Mouse (Mus musculus): ENCODE results near the gene Grm8.

Grm8 gene

DNA sequence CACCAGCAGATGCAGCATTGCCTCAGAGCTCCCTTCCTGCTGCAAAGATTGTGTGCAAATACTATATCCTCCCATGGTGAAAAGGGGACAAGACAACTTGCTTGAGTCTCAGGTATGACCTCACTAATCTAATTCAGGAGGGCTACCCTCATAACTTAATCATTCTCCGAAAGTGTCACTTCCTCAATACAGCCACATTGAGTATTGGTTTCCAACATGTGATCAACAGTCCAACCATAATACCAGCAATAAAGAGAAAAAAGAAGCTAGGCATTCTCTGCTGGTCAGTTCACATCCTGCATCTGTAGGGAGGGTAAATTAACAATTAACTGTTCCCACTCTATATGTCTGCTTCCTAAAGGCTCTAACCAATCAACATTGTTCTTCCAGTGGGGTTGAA is 94.2 kb downstream of the Grm8 start:
- no peak for DNase-seq

DNA sequence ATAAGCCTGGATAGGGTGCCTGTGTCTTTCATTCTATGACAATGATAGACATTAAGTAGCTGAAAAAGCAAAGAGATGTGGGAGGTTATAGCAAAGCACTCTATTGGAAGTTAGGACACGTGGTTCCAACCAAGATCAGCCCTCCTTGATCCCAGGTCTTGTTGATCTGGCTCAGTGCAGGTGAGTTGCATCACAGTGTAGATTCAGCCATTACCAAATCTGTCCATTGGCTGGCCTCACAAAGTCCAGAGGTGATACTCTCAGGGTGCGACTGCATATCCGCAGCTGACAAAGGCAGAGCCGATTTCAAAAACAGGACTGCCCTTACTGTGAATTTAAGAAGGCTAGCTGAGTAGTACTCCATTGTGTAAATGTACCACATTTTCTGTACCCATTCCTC is 103.0 kb downstream of the Grm8 start:
- no peak for DNase-seq

DNA sequence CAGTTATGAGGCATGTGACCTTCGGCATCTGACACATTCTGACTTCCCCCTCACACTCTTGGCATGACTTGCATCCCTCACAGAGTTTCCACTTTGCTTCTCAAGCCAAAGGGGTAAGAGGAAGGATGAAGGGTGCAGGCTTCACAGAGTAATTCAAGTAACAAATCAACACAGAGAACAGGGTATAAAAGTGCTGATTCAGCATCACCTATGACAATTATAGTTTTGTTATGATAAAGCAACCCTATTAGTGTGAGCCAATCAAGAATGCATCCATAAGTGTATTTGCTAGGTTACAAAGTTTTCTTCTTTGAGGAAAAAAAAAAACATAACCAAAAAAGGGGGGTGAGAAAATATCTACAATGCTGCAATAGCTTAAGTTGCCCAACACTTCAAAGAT is 117.3 kb downstream of the Grm8 start:
- no peak for DNase-seq

DNA sequence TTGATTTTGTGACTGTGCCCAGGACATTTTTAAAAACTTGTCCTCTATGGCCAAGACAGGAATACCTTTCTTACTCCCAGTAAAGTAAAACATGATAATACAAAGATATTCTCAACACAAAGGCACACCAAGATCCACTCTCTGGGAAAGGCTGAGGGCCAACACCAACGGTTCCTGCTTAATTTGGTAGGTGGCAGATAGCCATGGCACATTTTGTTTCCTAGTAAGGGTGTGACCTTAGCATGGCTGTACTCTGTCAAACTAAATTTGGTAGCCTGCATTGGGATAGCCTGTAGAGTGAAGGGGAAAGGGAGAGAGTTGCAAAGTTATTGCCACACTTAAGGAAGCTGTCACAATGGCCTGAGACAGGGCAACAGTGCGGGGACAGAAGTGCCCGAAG is 128.0 kb downstream of the Grm8 start:
- DNase-seq: no peak

DNA sequence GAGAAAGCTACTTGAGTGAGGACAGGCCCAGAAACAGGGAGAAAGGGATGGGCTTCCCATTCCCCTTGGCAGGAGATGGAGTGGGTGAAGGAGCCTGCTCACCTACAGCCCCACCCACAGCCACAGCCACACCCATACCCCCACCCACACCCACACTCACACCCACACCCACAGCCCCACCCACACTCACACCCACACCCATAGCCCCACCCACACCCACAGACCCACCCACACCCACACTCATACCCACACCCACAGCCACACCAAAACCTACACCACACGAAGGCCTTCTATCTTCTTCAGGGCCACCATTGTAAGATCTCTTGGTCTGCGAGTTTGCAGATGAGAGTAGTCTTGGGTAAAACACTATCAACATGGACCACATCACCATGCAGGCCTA is 137.7 kb downstream of the Grm8 start:
- no peak for DNase-seq

GRCm38 (mm10) chr6:27991241-27991640 is 143.7 kb downstream of the Grm8 start:
- DNase-seq: no peak

- DNase-seq: no peak
Observed at GRCm38 (mm10) chr6:27982598-27982997, 152.4 kb downstream of the Grm8 start.

- DNase-seq: peak; percentile 1
Observed at GRCm38 (mm10) chr6:27982021-27982420, 153.0 kb downstream of the Grm8 start.

- DNase-seq: no peak
Observed at GRCm38 (mm10) chr6:27977361-27977760, 157.6 kb downstream of the Grm8 start.

DNA sequence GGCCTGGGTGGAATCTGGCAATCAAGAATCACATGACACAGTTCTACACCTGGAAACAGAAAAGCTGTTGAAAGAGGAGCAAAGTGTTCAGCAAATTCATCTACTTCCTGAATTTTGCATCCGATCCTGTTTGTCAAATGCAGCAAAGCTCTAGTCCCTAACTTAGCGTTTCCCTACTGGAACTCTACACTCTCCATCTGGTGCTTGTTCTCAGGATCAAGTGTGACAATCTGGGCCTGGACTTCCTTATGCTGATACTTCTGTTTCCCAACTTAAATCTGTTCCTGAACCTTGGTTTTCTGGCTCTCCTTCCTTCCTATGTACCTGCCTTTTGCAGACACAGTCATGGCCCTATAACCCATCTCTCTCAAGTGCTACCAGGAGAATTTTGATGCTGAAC is 166.1 kb downstream of the Grm8 start:
- DNase-seq: no peak

DNA sequence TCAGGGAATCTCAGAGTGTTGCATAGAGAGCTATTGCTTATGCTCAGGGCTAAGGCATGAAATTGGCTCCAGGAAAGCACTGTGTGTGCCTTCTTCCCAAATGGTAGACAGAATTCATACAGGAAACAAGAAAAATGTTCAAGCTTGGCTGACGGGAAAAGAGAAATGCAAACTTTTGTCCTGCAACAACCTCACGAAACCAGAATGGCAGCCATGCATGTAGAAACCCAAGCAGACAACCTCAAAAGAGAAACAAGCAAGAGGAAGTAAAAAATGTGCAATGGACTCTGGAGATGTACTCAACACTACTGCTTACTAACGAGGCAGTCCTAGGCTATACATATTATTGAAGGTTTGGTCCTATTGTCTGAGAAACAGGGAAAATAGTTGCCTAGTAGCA is 167.9 kb downstream of the Grm8 start:
- DNase-seq: no peak

- no peak for DNase-seq
Observed at GRCm38 (mm10) chr6:27965237-27965636, 169.7 kb downstream of the Grm8 start.

DNA sequence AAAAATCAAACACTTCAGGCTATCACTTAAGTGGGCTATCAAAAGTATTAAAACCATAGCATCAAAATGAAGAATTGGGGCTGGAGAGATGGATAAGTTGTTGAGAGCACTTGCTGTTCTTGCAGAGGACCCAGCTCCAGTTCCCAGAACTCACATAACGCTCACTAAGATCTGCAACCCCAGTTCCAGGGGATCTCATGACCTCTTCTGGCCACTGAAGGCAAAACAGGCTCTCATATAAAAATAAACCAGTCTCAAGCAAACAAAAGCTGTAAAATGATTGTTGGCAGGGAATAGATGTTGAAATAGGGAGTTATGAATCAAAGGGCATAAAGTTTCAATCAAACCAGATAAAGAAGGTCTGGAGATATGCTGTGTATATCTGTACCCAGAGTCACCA is 171.1 kb downstream of the Grm8 start:
- no peak for DNase-seq

DNA sequence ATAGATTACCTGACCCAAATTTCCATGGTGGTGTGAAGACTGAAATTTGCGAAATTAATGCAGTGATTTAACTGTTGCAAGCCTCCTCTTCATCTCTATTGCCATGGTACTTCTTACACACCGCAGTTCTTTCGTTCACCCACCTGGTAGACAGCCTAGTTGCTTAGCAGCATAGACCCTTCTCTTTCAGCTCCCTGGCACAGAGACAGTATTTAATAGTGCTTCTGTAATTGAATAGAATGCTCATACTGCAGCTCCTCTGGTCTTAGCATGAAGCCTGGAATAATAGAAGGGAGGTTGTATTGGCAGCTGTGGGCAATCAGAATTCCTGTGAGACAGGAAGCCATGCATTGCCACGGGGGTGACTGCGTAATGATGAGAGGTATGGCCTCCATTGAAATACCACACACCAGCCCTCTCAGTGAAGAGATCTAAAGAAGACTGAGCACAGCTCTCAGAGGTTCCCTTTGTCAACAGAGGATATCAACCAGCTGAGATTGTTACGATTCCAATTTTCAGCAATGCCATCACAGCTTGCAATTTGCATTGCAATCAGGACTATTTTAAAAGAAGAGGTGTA is 178.6 kb downstream of the Grm8 start:
- no peak for DNase-seq

DNA sequence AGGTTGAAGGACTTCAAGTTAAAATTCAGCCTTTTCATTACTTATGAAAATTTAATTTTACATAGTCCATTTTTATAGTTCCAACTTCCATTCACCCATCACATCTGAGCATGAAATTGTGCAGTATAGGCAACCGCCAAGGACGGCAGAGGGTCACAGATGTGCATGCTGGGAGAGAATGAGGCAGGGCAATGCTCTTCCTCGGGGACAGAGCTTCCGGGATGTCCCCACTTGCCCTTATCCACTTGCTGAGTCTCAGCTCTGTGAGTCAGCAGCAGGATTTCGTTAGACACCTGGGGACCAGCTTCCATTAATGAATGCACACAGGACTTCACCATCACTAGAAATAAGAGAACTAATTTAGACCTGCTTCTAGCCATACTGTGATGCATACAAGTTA is 183.5 kb downstream of the Grm8 start:
- DNase-seq: no peak

- DNase-seq: no peak
Observed at GRCm38 (mm10) chr6:27928058-27928457, 206.9 kb downstream of the Grm8 start.

GRCm38 (mm10) chr6:27913281-27913680 is 221.7 kb downstream of the Grm8 start:
- DNase-seq: no peak

DNA sequence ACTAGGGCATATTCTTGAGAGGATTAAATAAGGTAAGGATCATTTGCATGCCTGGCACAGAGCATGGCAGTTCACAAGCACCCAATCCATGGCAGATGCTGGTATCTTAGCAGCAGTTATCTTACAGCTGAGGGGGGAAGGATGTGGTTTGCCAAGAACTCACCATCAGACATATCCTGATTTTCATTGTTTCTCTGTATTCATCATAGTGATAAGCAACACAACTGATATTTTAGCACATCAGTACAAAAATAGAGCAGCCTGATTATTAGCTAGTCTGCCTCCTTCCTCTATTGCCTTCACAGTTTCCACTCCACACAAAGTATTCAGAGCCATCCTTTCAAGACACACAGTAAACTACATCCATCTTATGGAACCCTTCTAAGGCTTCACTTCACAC is 230.6 kb downstream of the Grm8 start:
- DNase-seq: no peak

DNA sequence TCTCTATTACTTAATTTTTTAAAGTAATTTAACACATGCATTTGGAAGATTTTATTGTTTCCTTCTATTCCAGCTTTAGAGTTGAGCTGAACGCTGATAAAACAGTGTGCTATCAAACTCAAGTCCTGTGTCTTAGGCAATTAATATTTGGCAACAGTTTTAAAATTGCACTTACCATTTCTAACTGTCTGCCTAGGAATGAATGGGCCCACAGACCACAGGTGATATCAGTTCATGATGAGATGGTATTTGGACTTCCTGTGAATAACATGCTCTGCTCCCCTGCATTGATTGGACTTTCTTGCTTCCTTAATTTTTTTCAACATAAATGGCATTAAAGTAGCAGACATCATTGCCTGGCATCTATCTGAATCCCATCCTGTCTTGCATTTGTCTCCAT is 232.8 kb downstream of the Grm8 start:
- DNase-seq: no peak

DNA sequence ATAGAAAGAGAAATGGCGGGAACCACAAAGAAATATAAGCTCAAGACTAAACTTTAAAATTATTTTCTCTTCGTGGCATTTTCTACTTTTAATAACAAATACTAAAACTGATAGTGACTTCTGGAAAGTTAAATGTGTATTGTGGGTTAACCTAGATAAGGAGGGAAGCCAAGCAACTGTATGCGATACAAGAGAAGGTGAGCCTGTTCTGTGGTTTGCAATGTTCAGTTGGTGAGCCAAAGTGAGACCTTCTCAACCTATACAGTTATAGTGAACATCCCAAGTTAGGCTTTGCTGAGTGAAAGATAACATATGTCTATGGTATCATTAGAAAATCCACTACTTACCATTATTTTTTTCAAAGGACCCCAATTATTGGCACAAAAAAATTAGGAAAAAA is 233.6 kb downstream of the Grm8 start:
- DNase-seq: no peak

DNA sequence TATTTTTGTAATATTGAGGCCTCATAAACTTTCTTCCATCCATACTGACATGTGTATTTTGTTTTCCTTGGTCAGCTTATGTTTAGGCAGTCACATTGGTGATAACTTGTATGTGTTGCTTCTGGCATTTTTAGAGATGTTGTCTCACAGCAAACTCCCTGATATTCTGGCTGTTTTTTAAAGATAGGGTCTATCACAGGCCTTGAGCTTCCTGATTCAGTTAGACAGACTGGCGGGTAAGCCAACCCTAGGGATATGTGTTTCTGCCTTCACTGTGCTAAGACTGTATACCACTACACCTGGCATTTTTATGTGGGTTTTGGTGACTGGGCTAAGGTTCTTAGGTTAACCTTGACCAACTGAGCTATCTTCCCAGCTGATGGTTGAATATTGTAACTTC is 239.8 kb downstream of the Grm8 start:
- no peak for DNase-seq

DNA sequence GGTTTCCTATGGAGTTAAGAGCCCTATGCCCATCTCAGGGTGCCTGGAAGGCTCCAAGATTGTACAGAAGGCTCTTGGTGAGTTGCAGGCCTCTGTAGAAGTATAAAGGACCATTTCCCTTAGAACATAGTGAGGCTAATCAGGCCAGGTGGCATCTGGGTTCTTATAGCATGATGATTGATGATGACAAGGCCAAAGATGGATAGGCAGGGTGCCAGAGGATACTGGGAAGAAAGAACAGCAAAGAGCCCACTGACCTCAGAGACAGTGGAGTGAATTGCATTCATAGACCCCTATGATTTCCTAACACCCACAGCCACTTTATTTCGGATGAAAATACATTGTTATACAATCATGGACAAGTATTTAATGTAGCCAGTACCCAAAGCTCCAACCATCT is 242.1 kb downstream of the Grm8 start:
- DNase-seq: no peak

DNA sequence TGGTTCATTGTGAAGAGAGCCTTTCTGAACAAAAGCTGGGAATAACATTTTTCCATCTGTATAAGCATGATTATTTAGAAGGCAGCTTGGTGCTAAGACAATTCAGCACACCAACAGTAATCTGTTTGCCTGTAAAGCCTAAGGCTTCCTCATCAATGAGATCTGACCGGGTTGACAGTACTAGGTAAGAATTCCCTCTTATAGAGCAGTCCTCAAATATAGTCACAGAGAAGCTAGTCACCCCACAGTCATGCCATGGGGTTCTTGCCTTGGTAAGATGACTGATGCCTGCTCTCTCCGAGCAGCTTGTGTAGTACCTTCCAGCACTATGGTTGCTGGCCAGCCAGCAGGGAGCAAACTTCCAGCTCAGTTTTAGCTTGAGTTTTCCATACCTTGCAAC is 246.6 kb downstream of the Grm8 start:
- DNase-seq: no peak

DNA sequence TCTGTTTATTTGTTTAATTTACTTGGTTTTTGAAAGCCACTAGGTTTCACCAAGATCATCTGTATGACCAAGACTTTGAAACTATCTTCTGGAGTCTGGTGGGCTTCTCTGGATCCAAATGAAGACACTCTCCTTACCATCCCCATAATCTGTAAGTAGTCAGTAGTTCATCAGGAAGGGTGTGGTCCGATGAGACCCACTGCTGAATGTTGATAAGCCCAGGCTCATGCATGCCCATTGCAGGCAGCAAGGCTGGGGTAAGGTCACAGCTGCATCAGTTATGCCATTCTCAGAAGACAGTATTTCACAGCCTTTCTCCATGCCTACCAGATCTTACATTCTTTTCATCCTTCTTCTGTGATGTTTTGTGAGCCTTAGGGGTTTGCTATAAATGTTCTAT is 247.1 kb downstream of the Grm8 start:
- no peak for DNase-seq

DNA sequence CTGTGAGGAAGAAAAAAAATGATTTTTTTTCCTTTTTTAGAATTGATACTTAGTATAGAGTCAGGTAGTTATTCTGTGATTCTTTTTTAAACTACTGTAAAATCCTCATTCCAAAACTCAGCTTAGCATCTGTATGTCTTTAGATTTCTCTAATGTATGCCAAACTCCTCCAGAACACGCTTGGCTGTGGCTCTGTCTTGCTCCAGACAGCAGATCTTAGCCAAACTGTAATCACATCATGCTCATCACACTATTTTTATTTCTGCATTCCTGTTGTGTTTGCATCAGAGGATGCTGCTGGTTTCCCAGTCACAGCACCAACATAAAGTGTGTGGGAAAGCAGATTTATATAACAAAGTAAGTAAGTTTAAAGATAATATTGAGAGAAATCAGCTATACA is 249.2 kb downstream of the Grm8 start:
- DNase-seq: no peak

DNA sequence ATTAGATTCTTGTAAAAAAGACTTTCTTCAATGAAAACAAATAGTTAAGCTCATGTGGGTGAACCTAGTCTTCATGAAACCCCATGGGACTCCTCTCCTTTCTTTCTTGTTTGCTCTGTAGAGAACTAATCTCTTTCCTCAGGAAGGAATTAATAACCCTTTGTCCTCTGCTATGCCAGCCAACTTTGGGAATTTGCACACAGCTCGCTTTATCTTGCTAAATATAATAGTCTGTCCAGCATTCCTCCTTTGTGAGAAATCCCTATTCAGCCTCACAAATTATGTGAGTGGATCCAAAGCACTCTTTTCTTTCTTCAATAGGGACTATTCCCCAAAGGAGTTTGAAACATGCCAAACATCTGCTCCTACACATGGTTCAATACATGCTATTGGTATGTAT is 285.3 kb downstream of the Grm8 start:
- DNase-seq: no peak

Data from kidney, postnatal 14 days (tissue).